ENCODE assay signal across 8 mouse cellular contexts in the genomic region with DNA sequence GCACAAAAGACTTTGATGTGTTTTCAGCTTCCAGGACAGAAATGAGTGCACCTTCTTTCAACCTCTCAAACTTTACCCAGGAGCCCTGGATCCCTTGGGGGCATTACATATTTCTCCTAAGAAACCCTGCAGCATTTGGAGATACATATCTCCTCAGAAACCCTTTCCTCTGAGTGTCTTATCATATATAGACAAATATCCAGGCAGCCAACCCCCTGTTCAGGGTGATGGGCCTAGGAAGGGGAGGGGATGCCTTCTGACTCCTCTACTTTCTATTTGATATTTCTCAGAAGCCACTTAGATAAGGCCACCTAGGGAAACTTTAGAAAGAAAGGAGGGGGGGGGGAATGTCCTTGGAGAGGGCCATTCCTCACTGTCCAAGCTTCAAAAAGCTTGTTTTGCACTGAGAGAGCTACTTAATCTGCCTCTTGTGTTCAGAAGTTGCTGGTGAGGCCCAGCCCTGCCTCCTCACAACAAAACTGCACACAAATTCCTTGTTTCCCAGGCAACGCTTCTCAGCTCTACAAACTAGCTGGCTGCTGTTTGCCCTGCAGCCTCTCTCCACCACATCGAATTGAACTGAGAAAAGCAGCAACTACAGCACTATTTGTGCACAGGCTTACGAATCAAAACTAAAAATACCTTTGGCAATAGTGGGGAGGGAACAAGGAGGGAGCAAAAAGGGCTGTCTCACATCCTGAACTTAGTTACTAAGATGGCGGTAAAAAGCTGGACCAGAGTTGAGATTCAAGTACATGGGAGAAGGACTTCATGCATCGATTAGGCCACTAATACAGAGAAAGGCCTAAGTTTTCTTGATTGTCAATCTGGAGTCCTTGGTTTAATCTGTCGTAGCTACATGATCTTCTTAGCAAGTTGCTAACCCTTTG.
DNase-seq lines count a peak whose midpoint lies in the region.

No protein-coding gene starts in this region.

- DNase-seq in ovary, adult 18-20 months (ENCODE audit: low spot score) = peak; percentile 77
- no peak for DNase-seq in ovary, postnatal 10 days (ENCODE audit: low spot score)
- peak; percentile 55 for DNase-seq in forelimb bud, embryonic 11.5 days (ENCODE audit: low read depth, low spot score)
- peak; percentile 29 to 50 for DNase-seq in kidney, postnatal 4 days
- DNase-seq in lung, postnatal 14 days = peak; percentile 53
- peak; percentile 36 for DNase-seq in right cerebral cortex, postnatal 14 days
- DNase-seq in T-cell, adult 2 months (ENCODE audit: low spot score) = no peak
- no peak for DNase-seq in spleen, adult 12 weeks (ENCODE audit: low spot score)

Comparison
In these comparisons a context has a peak if more than half of its experiments do, and no peak if none do; other contexts are left out.
1. DNase-seq: peak in ovary, adult 18-20 months (single experiment), forelimb bud, embryonic 11.5 days (single experiment), kidney, postnatal 4 days (2 of 2), lung, postnatal 14 days (single experiment) and right cerebral cortex, postnatal 14 days (single experiment); none in ovary, postnatal 10 days (single experiment), T-cell, adult 2 months (single experiment) and spleen, adult 12 weeks (single experiment).